Mouse (Mus musculus): ENCODE results near the gene Ciita. TPM values are rescaled to one million over a fixed set of nuclear protein-coding genes. Genes with fewer than 3 reads are reported as not detected.
A peak's percentile ranks its signal among the peaks of the same experiment; 100 is the strongest.

Gene Ciita
- polyA plus RNA-seq, 1 experiment from 2014 or later = 0.83 TPM

DNA sequence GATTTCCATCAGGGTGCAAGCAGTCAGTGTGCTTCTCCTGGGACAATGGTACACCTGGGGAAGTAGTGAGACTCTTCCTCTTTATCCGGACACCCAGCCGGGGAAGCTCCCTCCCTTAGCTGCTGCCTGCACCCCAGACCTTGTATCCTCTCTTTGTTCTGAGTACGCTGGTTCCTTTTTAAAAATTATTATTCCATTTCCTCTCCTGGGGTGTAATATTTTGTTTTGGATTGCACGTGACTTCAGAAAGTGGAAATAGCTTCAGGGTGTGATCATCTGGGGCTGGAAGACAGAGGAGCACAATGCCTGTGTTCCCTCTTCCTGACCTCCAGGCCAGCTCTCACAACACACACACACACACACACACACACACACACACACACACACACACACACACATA is 2.5 kb downstream of the Ciita start:
- no peak for ATAC-seq (ENCODE audit: low FRiP score)
- Histone ChIP-seq H3K27ac (no peak overlapping the region), H3K4me2 (no peak overlapping the region), H3K27me3 (no peaks in the 10 kb centered on the region), H3K4me1 (replicated peaks) (no peaks in the 10 kb centered on the region), H3K4me3 (no peak overlapping the region), H3K36me3 (no peaks in the 10 kb centered on the region), H3K9me3 (no peaks in the 10 kb centered on the region), H3K9ac (no peak overlapping the region)
- WGBS = 76% methylated on average over 4 of the region's 4 CpGs

DNA sequence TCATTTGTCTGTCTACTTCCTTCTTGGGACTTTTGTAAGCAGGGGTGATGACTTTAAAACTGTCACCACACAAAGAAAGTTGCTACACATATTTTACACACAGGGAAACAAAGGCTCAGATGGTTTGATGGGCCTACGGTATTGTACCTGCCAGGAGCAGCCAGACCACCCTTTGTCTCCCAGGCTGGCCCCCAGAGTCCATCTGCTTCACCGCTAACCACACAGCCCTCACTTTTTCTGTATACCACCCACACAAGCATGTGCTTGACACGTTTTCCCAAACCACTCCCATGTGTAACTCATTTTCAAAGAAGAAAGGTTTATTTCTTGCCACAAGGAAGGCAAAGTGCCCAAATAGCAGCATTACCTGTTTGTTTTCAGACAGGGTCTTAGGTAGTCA is 7.1 kb downstream of the Ciita start:
- Histone ChIP-seq H3K27me3 (peaks cover 28% of the 10 kb centered on the region), H3K27ac (no peak overlapping the region), H3K9me3 (no peaks in the 10 kb centered on the region), H3K36me3 (no peaks in the 10 kb centered on the region), H3K4me3 (no peak overlapping the region), H3K9ac (no peak overlapping the region), H3K4me2 (no peak overlapping the region), H3K4me1 (replicated peaks) (peaks cover 5% of the 10 kb centered on the region; the same call in 1 of the 2 replicates)
- no peak for ATAC-seq (ENCODE audit: low FRiP score)
- WGBS = 72% methylated on average over 3 of the region's 3 CpGs

DNA sequence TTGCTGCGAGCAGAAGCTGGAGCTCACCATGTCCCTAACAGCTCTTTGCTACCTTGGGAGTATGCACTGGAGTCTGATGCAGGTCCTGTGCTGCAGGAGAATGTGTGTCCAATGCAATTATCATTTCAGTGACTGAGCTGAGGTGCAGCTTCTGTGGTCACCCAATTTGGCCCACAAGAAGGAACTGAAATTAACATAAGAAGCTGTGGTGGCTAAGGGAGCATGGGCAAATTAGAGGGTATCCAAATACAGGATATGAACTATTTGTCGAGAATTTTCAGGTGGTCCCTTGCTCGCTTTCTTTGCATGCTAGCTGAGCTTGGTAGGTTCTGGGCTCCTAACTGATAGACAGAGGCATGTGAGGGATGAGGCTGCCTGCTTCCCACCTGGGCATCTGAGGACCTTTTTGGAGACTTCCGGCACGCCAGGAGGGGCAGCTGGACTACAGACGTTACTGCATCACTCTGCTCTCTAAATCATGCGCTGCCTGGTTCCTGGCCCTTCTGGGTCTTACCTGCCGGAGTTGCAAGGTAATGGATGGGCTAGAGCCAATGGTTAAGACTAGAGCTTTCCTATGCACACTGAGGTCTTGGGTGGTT is 8.1 kb downstream of the Ciita start:
- 86% methylated on average over 8 of the region's 8 CpGs for WGBS
- H3K27ac ChIP-seq = no peak overlapping the region

DNA sequence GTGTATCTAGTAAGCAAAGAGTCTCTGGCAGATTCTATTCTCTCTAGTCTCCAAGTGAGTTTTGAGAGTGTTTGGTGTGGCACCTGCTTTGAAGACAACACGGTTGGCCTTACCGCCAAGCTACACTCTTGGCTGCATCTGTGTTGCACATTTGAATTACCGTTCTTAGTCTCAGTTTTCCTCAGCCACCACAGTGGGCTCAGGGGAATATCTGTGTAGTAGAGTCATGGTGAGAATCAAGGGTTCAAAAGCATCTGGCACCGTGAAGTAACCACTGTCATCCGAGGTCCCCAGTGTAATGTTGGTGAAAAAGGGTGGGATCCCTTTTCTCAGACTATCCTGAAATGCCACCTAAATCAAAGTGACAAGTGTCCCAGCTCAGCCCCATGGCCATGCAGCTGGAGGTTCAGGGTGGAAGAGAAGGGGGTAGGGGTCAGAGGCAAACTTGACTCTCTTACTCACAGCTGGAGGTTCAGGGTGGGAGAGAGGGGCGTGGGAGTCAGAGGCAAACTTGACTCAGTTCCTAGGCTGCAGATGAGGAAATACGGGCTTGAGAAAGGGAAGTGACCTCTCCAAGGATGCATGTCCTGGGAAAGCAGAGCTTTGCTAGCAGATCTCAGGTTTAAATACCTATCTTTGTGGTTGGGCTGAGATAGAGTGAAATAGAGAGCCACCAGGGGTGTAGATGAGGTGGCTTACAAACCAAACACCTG is 9.1 kb downstream of the Ciita start:
- Histone ChIP-seq H3K27ac (no peak overlapping the region), H3K4me2 (no peak overlapping the region), H3K9ac (no peak overlapping the region), H3K9me3 (no peaks in the 10 kb centered on the region), H3K36me3 (no peaks in the 10 kb centered on the region), H3K27me3 (peaks cover 28% of the 10 kb centered on the region), H3K4me3 (no peak overlapping the region), H3K4me1 (replicated peaks) (peaks cover 5% of the 10 kb centered on the region; the same call in 1 of the 2 replicates)
- ATAC-seq (ENCODE audit: low FRiP score) = no peak
- WGBS = 90% methylated on average over 7 of the region's 7 CpGs

More for the DNA sequence above, 8.1 kb downstream of the Ciita start:
- no peak overlapping the region for H3K9ac ChIP-seq
- no peaks in the 10 kb centered on the region for H3K36me3 ChIP-seq
- peaks cover 5% of the 10 kb centered on the region; the same call in 1 of the 2 replicates for H3K4me1 ChIP-seq (replicated peaks)
- no peaks in the 10 kb centered on the region for H3K9me3 ChIP-seq
- H3K4me2 ChIP-seq = no peak overlapping the region
- no peak for ATAC-seq (ENCODE audit: low FRiP score)
- H3K27me3 ChIP-seq = peaks cover 28% of the 10 kb centered on the region
- H3K4me3 ChIP-seq = no peak overlapping the region

DNA sequence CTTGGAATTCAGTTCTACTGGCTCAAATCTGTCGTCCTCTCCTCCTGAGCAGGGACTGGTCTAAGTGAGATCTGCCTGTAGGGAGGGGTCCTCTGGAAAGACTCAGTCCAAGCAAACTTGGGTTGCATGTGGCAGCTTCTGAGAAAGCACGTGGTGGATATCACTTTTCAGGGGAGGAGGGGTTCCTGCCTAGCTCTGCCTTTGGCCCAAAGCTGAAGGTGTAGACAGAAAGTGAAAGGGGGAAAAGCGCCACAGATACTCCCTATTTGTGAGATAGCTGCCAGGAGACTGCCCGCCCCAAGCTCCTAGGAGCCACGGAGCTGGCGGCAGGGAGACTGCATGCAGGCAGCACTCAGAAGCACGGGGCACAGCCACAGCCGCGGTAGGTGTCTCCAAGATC is 9.6 kb downstream of the Ciita start:
- Histone ChIP-seq H3K27me3 (peaks cover 28% of the 10 kb centered on the region), H3K9ac (peak overlapping the region; percentile 39; the same call in 1 of the 2 replicates)

DNA sequence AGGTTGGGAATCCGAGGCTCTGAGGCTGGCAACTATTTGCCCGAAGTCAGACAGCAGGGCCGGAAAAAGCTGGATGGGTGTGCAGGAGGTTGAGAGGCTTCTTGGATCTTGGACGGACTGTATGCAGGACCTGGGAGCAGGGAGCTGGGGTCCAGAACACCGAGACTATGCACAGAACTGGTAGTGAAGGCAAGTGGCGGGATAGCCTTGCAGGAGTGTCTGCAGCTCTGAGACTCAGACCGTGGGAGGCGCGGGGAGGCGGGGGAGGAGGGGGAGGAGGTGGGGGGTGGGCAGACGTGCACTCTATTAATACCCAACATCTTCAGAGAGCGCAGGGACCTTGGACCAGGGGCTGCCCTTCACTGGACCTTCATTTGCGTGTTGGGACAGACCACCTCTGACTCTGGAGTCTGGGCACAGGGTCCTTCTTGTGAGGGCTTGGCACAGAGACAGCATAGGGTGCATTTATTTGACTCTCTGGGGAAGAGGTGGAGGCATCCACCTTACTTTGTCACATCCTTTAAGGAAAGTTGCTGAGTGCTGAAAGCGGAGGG is 10.1 kb downstream of the Ciita start:
- no peak for ATAC-seq (ENCODE audit: low FRiP score)
- Histone ChIP-seq H3K27me3 (peaks cover 28% of the 10 kb centered on the region), H3K4me1 (replicated peaks) (peaks cover 5% of the 10 kb centered on the region; the same call in 1 of the 2 replicates), H3K9me3 (no peaks in the 10 kb centered on the region), H3K27ac (no peak overlapping the region), H3K4me3 (0 out of 2 replicates have a peak overlapping the region, but pooled peaks have one; percentile 2), H3K9ac (peak overlapping the region; percentile 39; the same call in 1 of the 2 replicates), H3K36me3 (no peaks in the 10 kb centered on the region), H3K4me2 (peak overlapping the region; percentile 30)
- 26% methylated on average over 11 of the region's 14 CpGs for WGBS

More for the DNA sequence above, 9.6 kb downstream of the Ciita start:
- Histone ChIP-seq H3K27ac (no peak overlapping the region), H3K4me2 (peak overlapping the region; percentile 30), H3K36me3 (no peaks in the 10 kb centered on the region), H3K4me1 (replicated peaks) (peaks cover 5% of the 10 kb centered on the region; the same call in 1 of the 2 replicates), H3K9me3 (no peaks in the 10 kb centered on the region), H3K4me3 (0 out of 2 replicates have a peak overlapping the region, but pooled peaks have one; percentile 2)
- WGBS = 14% methylated on average over 9 of the region's 9 CpGs
- ATAC-seq (ENCODE audit: low FRiP score) = no peak

DNA sequence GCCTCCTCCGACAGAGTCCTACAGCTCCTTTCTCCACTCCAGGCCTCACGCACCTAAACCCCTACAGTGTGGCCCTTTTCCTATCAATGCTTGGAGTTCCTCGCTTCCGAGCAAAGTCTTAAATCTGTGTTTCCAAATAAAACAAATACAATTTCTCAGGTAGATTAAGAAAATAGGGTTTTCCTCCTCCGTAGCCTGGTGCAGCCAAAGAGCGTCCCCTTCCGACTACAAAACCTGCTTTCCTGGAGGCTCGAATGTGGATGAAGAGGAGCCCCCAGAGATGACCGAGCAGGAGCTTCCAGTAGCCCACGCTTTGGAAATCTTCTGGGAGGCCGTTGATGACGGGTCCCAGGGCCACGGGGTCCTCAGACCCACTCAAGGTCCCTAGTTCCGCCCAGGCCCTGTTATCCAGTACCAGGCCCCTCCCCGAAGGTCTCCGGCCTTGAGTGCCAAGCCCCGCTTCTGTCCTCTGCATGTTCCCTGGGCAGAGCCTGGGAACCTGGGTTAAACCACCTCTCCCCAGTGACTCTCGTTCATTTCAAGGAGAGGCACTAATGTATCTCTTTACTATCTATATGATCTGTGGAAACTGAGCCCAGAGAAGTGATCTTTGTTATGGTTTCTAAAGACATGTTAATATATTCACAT is 10.8 kb downstream of the Ciita start:
- H3K4me3 ChIP-seq = no peak overlapping the region
- H3K36me3 ChIP-seq = no peaks in the 10 kb centered on the region
- H3K9ac ChIP-seq = no peak overlapping the region
- ATAC-seq (ENCODE audit: low FRiP score) = no peak
- H3K4me1 ChIP-seq (replicated peaks) = peaks cover 5% of the 10 kb centered on the region; the same call in 1 of the 2 replicates
- H3K4me2 ChIP-seq = no peak overlapping the region
- H3K9me3 ChIP-seq = no peaks in the 10 kb centered on the region
- H3K27ac ChIP-seq = no peak overlapping the region
- H3K27me3 ChIP-seq = peaks cover 28% of the 10 kb centered on the region
- WGBS = 85% methylated on average over 18 of the region's 18 CpGs

DNA sequence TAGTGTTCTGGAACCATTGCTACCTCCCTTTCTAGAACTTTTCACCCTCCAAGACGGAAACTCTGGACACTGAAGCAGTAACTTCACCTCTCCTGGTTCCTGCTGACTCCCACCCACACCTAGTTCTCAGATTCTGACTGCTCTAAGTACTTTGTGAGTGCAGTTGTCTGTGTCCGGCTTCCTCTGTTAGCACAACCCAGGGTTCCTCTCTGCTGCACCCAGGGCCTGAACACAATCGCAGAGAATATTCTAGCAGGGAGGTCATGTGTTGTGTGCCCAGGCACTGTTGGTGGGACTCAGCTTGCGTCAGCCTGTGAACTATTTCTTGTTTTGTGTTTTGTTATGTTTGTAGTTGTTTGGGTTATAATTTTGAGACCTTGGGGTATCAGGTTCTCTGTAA is 11.9 kb downstream of the Ciita start:
- no peak overlapping the region for H3K9ac ChIP-seq
- H3K4me1 ChIP-seq (replicated peaks) = peaks cover 5% of the 10 kb centered on the region; the same call in 1 of the 2 replicates
- H3K4me2 ChIP-seq = no peak overlapping the region
- no peak overlapping the region for H3K27ac ChIP-seq
- 88% methylated on average over 4 of the region's 4 CpGs for WGBS
- no peak overlapping the region for H3K4me3 ChIP-seq
- H3K36me3 ChIP-seq = no peaks in the 10 kb centered on the region
- no peaks in the 10 kb centered on the region for H3K9me3 ChIP-seq
- H3K27me3 ChIP-seq = peaks cover 28% of the 10 kb centered on the region
- no peak for ATAC-seq (ENCODE audit: low FRiP score)

DNA sequence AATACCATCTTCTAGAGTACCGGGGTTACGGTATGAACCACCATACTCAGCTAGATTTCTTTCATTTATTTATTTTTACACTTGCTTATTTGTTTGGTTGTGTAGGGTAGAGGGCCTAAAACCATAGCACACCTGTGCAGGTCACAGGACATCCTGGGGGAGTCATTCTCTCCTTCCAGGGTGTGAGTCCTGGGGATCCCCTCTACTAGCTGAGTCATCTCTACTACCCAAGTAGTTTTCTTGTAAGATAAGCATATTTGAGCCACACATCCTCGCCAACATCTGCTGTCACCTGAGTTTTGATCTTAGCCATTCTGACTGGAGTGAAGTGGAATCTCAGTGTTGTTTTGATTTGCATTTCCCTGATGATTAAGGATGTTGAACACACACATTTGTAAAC is 12.7 kb downstream of the Ciita start:
- H3K4me1 ChIP-seq (replicated peaks) = peaks cover 5% of the 10 kb centered on the region; the same call in 1 of the 2 replicates
- H3K4me2 ChIP-seq = no peak overlapping the region
- WGBS = 83% methylated on average over 3 of the region's 3 CpGs
- no peak overlapping the region for H3K4me3 ChIP-seq
- H3K36me3 ChIP-seq = no peaks in the 10 kb centered on the region
- no peak overlapping the region for H3K9ac ChIP-seq
- no peak overlapping the region for H3K27ac ChIP-seq
- H3K9me3 ChIP-seq = no peaks in the 10 kb centered on the region
- peaks cover 28% of the 10 kb centered on the region for H3K27me3 ChIP-seq
- no peak for ATAC-seq (ENCODE audit: low FRiP score)

DNA sequence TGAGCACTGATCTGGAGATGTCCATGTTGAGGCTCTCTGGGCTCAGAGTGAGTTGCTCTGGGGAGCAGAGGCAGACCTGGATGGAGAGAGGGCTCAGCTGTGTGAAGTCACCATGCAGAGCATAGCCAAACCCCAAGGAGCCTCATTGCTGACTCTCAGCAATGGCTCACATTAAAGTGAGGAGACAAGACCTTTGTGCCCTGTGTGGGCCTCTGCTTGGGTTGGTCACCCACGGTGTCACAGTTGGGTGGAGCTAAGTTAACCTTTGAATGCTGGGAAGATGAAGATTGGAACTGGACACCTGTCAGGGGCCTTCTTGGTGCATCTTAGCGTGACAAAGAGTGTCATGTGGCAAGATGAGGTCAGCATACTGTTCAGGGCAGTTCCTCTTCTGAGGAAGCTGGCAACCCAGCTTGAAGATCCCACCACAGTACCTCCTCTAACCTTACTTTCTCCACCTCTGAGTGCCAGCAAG is 16.0 kb downstream of the Ciita start:
- ATAC-seq (ENCODE audit: low FRiP score) = no peak
- Histone ChIP-seq H3K4me2 (no peak overlapping the region), H3K4me1 (replicated peaks) (no peaks in the 10 kb centered on the region), H3K27me3 (peaks cover 4% of the 10 kb centered on the region; the same call in 1 of the 2 replicates), H3K9me3 (no peaks in the 10 kb centered on the region), H3K9ac (no peak overlapping the region), H3K27ac (no peak overlapping the region), H3K36me3 (no peaks in the 10 kb centered on the region), H3K4me3 (no peak overlapping the region)
- 76% methylated on average over 2 of the region's 2 CpGs for WGBS

DNA sequence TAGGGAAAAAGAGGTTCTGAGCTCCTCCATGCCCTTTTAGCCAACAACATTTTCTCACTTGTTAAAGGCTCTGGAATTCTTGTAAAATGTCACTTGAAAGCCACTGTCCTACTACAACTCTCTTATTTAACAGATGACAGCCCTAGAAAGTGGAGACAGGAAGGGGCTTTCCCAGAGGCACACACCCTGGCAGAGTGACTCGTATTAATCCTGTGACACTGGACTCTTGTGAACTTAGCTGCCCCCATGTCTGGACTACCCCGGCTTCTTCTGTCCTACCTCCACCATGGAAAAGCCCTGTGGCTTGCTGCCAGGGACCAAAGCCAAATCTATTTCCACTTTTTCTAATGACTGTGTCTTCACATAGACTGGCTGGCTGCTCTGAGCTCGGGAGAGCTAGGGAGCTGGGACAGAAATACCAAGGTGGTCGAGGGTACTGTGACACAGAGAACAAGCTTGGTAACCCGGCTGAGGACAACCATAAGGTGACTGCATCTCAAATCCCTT is 18.3 kb downstream of the Ciita start:
- no peak for ATAC-seq (ENCODE audit: low FRiP score)
- Histone ChIP-seq H3K4me3 (no peak overlapping the region), H3K27me3 (0 out of 2 replicates have a peak, but pooled peaks cover 3% of the 10 kb centered on the region), H3K4me1 (replicated peaks) (no peaks in the 10 kb centered on the region), H3K9me3 (no peaks in the 10 kb centered on the region), H3K27ac (no peak overlapping the region), H3K36me3 (no peaks in the 10 kb centered on the region), H3K9ac (no peak overlapping the region), H3K4me2 (no peak overlapping the region)
- WGBS = 73% methylated on average over 5 of the region's 5 CpGs

DNA sequence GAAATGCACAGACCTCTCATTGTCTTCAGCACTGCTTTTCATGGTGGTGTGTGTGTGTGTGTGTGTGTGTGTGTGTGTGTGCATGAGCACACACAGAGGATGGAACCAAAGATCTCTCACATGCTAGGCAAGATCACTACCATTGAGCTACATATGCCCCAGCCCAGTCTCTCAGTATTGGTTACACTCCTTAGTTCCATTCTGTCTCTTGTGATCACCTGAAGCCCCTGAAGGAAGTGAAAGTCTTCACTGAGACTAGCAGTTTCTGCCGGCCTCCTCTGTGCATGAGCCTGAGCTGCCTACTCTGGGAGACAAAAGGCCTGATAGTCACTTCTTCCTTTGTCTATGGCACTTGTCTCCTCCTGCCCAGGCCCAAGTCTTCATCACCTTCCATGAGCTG is 19.3 kb downstream of the Ciita start:
- H3K4me3 ChIP-seq = no peak overlapping the region
- H3K9me3 ChIP-seq = no peaks in the 10 kb centered on the region
- no peak overlapping the region for H3K4me2 ChIP-seq
- no peaks in the 10 kb centered on the region for H3K36me3 ChIP-seq
- no peak overlapping the region for H3K9ac ChIP-seq
- WGBS = 43% methylated on average over 1 of the region's 1 CpGs
- no peaks in the 10 kb centered on the region for H3K4me1 ChIP-seq (replicated peaks)
- 0 out of 2 replicates have a peak, but pooled peaks cover 3% of the 10 kb centered on the region for H3K27me3 ChIP-seq
- H3K27ac ChIP-seq = no peak overlapping the region
- no peak for ATAC-seq (ENCODE audit: low FRiP score)

Measured in hindbrain, embryonic 13.5 days (tissue).